In genomic region chr2:106653261-106653660, GRCm38 (mm10) we compare ENCODE assay signal across 22 mouse cellular contexts. TPM values are rescaled to one million over a fixed set of nuclear protein-coding genes. Genes with fewer than 3 reads are reported as not detected.
DNase-seq lines count a peak whose midpoint lies in the region; ATAC-seq and TF ChIP-seq lines count a peak whose summit lies in the region.
"Had no signal": no experiment of that assay in that cellular context is flagged by ENCODE, and none has a peak within 500 bp of the region (broad histone marks: within the 10 kb centered on the region; RNA-seq: fewer than 3 reads in every experiment).

No protein-coding gene starts in this region.

- no peaks in the 10 kb centered on the region for H3K27me3 ChIP-seq in heart, embryonic 10.5 days (ENCODE audit: insufficient read depth, poor library complexity, severe bottlenecking)
- H3K27me3 ChIP-seq in heart, postnatal 0 days (ENCODE audit: control insufficient read depth, insufficient read depth, low read length), result peaks cover 7% of the 10 kb centered on the region
- no peaks in the 10 kb centered on the region for H3K27me3 ChIP-seq in heart, adult 2 months (ENCODE audit: control insufficient read depth, insufficient read depth, low read length)
- H3K27me3 ChIP-seq in liver, adult 2 months (ENCODE audit: control insufficient read depth, insufficient read depth, low read length), result peaks cover 2% of the 10 kb centered on the region; the same call in 1 of the 2 replicates
- no peaks in the 10 kb centered on the region for H3K27me3 ChIP-seq in liver, embryonic 12.5 days (replicated peaks)
- H3K27me3 ChIP-seq: CH12.LX had no signal

- H3K79me2 ChIP-seq in heart, adult 2 months (replicated peaks; ENCODE audit: control insufficient read depth, insufficient read depth, low read length), result no peaks in the 10 kb centered on the region
- no peaks in the 10 kb centered on the region for H3K79me2 ChIP-seq in liver, adult 2 months (ENCODE audit: control insufficient read depth, insufficient read depth, low read length)

- no peak for TF ChIP-seq POLR2A in heart, adult 2 months (IDR thresholded peaks at IDR 0.05; ENCODE audit: insufficient read depth, low read depth, low read length)
- TF ChIP-seq POLR2A in liver, adult 2 months (IDR thresholded peaks at IDR 0.05; ENCODE audit: extremely low read depth, insufficient read depth, low read length), result no peak

- H3K4me1 ChIP-seq in heart, embryonic 10.5 days, result peaks cover 60% of the 10 kb centered on the region
- peaks cover 13% of the 10 kb centered on the region; the same call in 1 of the 2 replicates for H3K4me1 ChIP-seq in heart, postnatal 0 days (ENCODE audit: control insufficient read depth, insufficient read depth)
- H3K4me1 ChIP-seq in heart, adult 2 months (ENCODE audit: control insufficient read depth, insufficient read depth, low read length), result no peaks in the 10 kb centered on the region; the same call in 1 of the 2 replicates
- peaks cover 9% of the 10 kb centered on the region; the same call in 1 of the 2 replicates for H3K4me1 ChIP-seq in liver, adult 2 months (ENCODE audit: control insufficient read depth, insufficient read depth, low read length)
- H3K4me1 ChIP-seq in liver, embryonic 12.5 days, result peaks cover 5% of the 10 kb centered on the region; the same call in 1 of the 2 replicates

- H3K36me3 ChIP-seq in heart, embryonic 10.5 days, result no peaks in the 10 kb centered on the region
- no peaks in the 10 kb centered on the region for H3K36me3 ChIP-seq in heart, postnatal 0 days (replicated peaks; ENCODE audit: control insufficient read depth, insufficient read depth, low read length)
- H3K36me3 ChIP-seq in heart, adult 2 months (ENCODE audit: control insufficient read depth, insufficient read depth, low read length), result no peaks in the 10 kb centered on the region
- H3K36me3 ChIP-seq in liver, adult 2 months (ENCODE audit: control insufficient read depth, insufficient read depth, low read length), result no peaks in the 10 kb centered on the region
- H3K36me3 ChIP-seq in liver, embryonic 12.5 days, result no peaks in the 10 kb centered on the region
- H3K36me3 ChIP-seq: G1E had no signal

- no peak overlapping the region for H3K4me2 ChIP-seq in heart, postnatal 0 days (ENCODE audit: low read depth, low read length)
- no peak overlapping the region for H3K4me2 ChIP-seq in liver, embryonic 12.5 days

- 91% methylated on average over 4 of the region's 4 CpGs for WGBS in heart, embryonic 10.5 days
- 94% methylated on average over 4 of the region's 4 CpGs for WGBS in heart, postnatal 0 days
- WGBS in heart, adult 2 months, result 91% methylated on average over 4 of the region's 4 CpGs
- 27% methylated on average over 4 of the region's 4 CpGs for WGBS in liver, adult 2 months
- 71% methylated on average over 4 of the region's 4 CpGs for WGBS in liver, embryonic 12.5 days (ENCODE audit: insufficient replicate concordance)

- no peak for TF ChIP-seq CTCF in heart, postnatal 0 days (IDR thresholded peaks at IDR 0.05; ENCODE audit: low read depth)
- TF ChIP-seq CTCF in heart, adult 2 months (IDR thresholded peaks at IDR 0.05), result no peak
- TF ChIP-seq CTCF in liver, adult 2 months (IDR thresholded peaks at IDR 0.05; ENCODE audit: low read depth, low read length), result no peak

- H3K27ac ChIP-seq in heart, embryonic 10.5 days, result 0 out of 2 replicates have a peak overlapping the region, but pooled peaks have one; percentile 76
- H3K27ac ChIP-seq in heart, postnatal 0 days (ENCODE audit: low read depth), result 0 out of 2 replicates have a peak overlapping the region, but pooled peaks have one; percentile 46
- H3K27ac ChIP-seq in heart, adult 2 months, result no peak overlapping the region
- H3K27ac ChIP-seq in liver, adult 2 months (replicated peaks; ENCODE audit: insufficient read depth, low read depth, low read length), result no peak overlapping the region
- no peak overlapping the region for H3K27ac ChIP-seq in liver, embryonic 12.5 days

- intact Hi-C loops in heart, adult 2 months (cut with DNase I), result loop anchor here (2.0 kb wide), 1 partner anchor 42 kb away; no protein-coding TSS in a partner anchor

- TF ChIP-seq EP300 in heart, postnatal 0 days (IDR thresholded peaks at IDR 0.05; ENCODE audit: low read depth), result no peak
- no peak for TF ChIP-seq EP300 in heart, adult 2 months (IDR thresholded peaks at IDR 0.05; ENCODE audit: insufficient read depth, low read depth, low read length)

- H3K9ac ChIP-seq in heart, postnatal 0 days (replicated peaks; ENCODE audit: low read depth, low read length), result no peak overlapping the region
- H3K9ac ChIP-seq in heart, adult 2 months (ENCODE audit: low read depth, low read length), result no peak overlapping the region
- no peak overlapping the region for H3K9ac ChIP-seq in liver, adult 2 months (ENCODE audit: low read depth, low read length)
- no peak overlapping the region for H3K9ac ChIP-seq in liver, embryonic 12.5 days

- no peak for ATAC-seq in heart, postnatal 0 days (ENCODE audit: insufficient read depth, low read depth)
- no peak for ATAC-seq in liver, embryonic 12.5 days
- ATAC-seq: activated CD4-positive, CD25-positive, alpha-beta regulatory T cell, adult 4 months; CD4-positive, CD25-positive, alpha-beta regulatory T cell, adult 4 months; Patski had no signal

- no peak for DNase-seq in heart, embryonic 10.5 days (ENCODE audit: low spot score)
- DNase-seq in heart, adult 18-20 months, result no peak
- no peak for DNase-seq in heart, postnatal 0 days (ENCODE audit: low spot score)
- DNase-seq in heart, adult 2 months, result no peak
- peak; percentile 95 for DNase-seq in liver, adult 2 months (ENCODE audit: extremely low read depth, low read depth, low spot score)
- DNase-seq: adrenal gland, adult 2 months; adrenal gland, adult 8-10 months; adrenal gland, postnatal 10 days; adrenal gland, postnatal 14 days; adrenal gland, postnatal 25 days; adrenal gland, postnatal 36 days; B cell, adult 2 months; cerebellum, adult 11 months; cerebellum, adult 11-12 months; cerebellum, adult 18-20 months had no signal

- no peaks in the 10 kb centered on the region for H3K9me3 ChIP-seq in heart, embryonic 10.5 days
- no peaks in the 10 kb centered on the region for H3K9me3 ChIP-seq in heart, postnatal 0 days (replicated peaks; ENCODE audit: control insufficient read depth, low read length)
- no peaks in the 10 kb centered on the region for H3K9me3 ChIP-seq in liver, embryonic 12.5 days (replicated peaks)

- H3K4me3 ChIP-seq in heart, embryonic 10.5 days, result no peak overlapping the region
- H3K4me3 ChIP-seq in heart, postnatal 0 days (ENCODE audit: low read depth, low read length), result no peak overlapping the region
- no peak overlapping the region for H3K4me3 ChIP-seq in heart, adult 2 months
- H3K4me3 ChIP-seq in liver, adult 2 months (ENCODE audit: insufficient read depth, low read depth, low read length), result no peak overlapping the region
- no peak overlapping the region for H3K4me3 ChIP-seq in liver, embryonic 12.5 days

RNA-seq across cellular contexts. Expression of gene Mpped2, which starts 39.8 kb away (rescaled TPM):
- 130 and 173 TPM in 2 replicates for polyA plus RNA-seq in heart, embryonic 10.5 days (2016; fragmentation: Nextera tagmentation; extraction: Ambion mirVana)
- total RNA-seq in heart, adult 18-20 months (2021), result 10 to 100 TPM; 18.1 to 18.9 TPM
- total RNA-seq in heart, postnatal 0 days (2014; rRNA removed; ENCODE audit: low replicate concordance), result 9.4 and 11.7 TPM in 2 replicates
- 26.8 and 28.3 TPM in 2 replicates for polyA plus RNA-seq in heart, postnatal 0 days (2015; fragmentation: Nextera tagmentation; extraction: Ambion mirVana)
- total RNA-seq in heart, adult 2 months (2021), result 10 to 100 TPM; 20.7 to 23.7 TPM
- polyA plus RNA-seq in heart, adult 2 months (2012; rRNA removed), result 8.0 and 15.2 TPM in 2 replicates
- 0.37 TPM in 1 of 2 replicates, not detected in the other for total RNA-seq in liver, adult 2 months (2014; rRNA removed)
- 0.20 and 0.41 TPM in 2 replicates for polyA plus RNA-seq in liver, adult 2 months (2012; rRNA removed)
- polyA plus RNA-seq in liver, embryonic 12.5 days (2016; fragmentation: Nextera tagmentation; extraction: Ambion mirVana), result 5.3 and 6.7 TPM in 2 replicates
- total RNA-seq: CH12.LX had no signal
- polyA plus RNA-seq: activated CD4-positive, CD25-positive, alpha-beta regulatory T cell, adult 4 months; C2C12; CD4-positive, CD25-positive, alpha-beta regulatory T cell, adult 4 months; G1E had no signal

Comparison
In these comparisons a context has a peak if more than half of its experiments do, and no peak if none do; other contexts are left out.
1. H3K27ac ChIP-seq: peak in heart, embryonic 10.5 days (single experiment) and heart, postnatal 0 days (single experiment); none in heart, adult 2 months (single experiment), liver, adult 2 months (single experiment) and liver, embryonic 12.5 days (single experiment).